Mouse (Mus musculus): Measurements from ENCODE around the gene Cmtm8.

DNA sequence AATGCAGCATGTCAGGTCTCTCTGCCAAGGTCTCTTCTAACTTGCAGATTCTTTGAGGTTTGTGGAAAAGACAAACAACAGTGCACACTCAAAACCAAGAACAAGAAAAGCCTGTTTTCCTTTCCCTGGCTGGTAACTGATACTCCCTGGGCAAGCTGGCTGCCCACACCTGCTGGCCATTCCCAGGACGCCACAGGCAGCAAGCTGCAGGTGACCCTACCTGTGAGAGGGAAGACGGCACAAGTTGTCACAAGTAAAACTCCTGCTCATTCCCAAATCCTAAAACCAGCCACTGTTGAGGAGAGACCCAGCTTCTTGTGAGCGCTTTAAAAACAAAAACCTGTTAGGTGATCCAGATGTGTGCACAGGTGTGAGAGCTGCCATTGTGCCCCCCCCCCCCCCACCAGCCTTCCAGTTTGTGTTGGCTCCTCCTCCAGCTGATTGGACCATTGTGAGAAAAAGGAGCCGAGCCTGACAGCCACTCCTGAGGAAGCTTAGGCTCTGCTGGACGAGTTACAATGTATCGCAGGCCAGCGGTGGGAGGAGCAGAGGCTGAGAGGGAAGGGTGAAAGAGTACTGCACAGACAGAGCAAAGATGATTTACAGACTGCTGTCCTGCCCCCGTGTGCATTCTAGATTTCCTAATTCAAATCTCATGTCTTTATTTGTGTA is 42.2 kb upstream of the Cmtm8 start:
- TF ChIP-seq GATA1 (IDR thresholded peaks at IDR 0.05; ENCODE audit: low read length), result no peak
- TF ChIP-seq TAL1 (IDR thresholded peaks at IDR 0.05; ENCODE audit: low read length), result no peak

All from erythroblast, embryonic 14.5 days (primary cell).